Mouse (Mus musculus) gastrocnemius, postnatal 36 days (tissue): ENCODE results near the gene Lrp1. TPM values are rescaled to one million over a fixed set of nuclear protein-coding genes. Genes with fewer than 3 reads are reported as not detected.

Source experiments
- DNase-seq, 2 experiments: peaks; one replicate each; pipeline ENCODE4 v3.0.0; 2022
- intact Hi-C: fragments of 180-260 bp; cut with DNase I; formaldehyde crosslinking; loops from one replicate; pipeline ENCODE4 v1.15.1; 2025
- total RNA-seq, 2 experiments: library from RNA; stranded (reverse); gene quantifications; 2 replicates each; pipeline ENCODE4 v1.2.3; 2021

Gene Lrp1
- total RNA-seq, 2 experiments from 2014 or later = 48.6 to 49.1 TPM

- no peak for DNase-seq
- intact Hi-C loops = no loop called here
These were observed 89.4 kb downstream of the Lrp1 start for GRCm38 (mm10) chr10:127531548-127531947.

- DNase-seq = no peak
- intact Hi-C loops = no loop called here
These were observed 90.0 kb downstream of the Lrp1 start for GRCm38 (mm10) chr10:127530945-127531344.

DNA sequence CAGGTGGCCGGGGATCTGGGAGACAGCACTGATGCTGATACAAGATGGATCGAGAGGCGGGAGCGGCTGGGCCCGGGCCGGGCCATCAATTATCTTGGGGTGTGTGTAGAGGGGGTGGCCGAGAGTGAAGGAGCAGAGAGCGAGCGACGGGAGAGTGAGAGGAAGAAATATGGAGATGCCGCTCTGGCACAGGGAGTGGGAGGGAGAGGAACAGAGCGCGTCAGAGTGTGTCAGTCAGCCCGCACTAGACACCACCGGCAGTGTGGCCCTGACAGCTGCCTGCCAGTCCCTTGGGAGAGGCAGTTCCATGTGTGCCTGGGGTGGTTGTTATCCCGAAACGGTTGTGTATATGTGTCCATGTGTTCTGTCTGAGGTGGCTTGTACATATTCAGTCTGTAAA is 93.5 kb downstream of the Lrp1 start:
- intact Hi-C loops = no loop called here
- DNase-seq = no peak

- intact Hi-C loops = no loop called here
- DNase-seq = peak; percentile 49 to 65
These were observed 94.3 kb downstream of the Lrp1 start for GRCm38 (mm10) chr10:127526681-127527080.

- no peak for DNase-seq
- intact Hi-C loops = no loop called here
These were observed 94.9 kb downstream of the Lrp1 start for GRCm38 (mm10) chr10:127526048-127526447.

- intact Hi-C loops = no loop called here
- DNase-seq = no peak
These were observed 96.2 kb downstream of the Lrp1 start for GRCm38 (mm10) chr10:127524646-127525255.

DNA sequence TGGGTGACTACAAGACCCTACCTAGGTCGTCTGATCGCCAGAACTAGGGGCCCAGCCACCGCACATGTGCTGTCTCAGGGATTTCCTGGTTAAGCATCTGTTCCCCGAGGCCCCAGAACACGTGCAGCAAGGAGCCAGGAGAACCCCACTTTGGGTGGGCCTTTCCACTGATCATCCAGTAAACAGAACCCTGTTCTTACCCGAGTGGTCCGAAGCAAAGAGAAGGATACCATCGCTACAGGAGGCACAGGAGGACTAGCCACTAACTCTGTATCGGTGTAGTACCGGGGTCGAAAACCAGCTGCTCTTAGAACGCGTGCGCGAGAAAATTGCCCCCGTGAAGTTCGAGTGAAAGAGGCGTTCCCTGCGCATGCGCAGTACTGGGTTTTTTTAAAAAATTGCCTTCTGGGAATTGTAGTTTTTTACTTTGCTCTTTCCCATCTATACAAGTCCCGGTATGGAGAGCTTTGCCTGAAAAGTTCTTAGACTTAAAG is 98.8 kb downstream of the Lrp1 start, which contains the start of gene Shmt2:
Gene Shmt2 (minus strand): TSS at position 357 of the 494 bp plus-strand sequence.
- peak; percentile 68 to 69 for DNase-seq
- intact Hi-C loops = no loop called here

DNA sequence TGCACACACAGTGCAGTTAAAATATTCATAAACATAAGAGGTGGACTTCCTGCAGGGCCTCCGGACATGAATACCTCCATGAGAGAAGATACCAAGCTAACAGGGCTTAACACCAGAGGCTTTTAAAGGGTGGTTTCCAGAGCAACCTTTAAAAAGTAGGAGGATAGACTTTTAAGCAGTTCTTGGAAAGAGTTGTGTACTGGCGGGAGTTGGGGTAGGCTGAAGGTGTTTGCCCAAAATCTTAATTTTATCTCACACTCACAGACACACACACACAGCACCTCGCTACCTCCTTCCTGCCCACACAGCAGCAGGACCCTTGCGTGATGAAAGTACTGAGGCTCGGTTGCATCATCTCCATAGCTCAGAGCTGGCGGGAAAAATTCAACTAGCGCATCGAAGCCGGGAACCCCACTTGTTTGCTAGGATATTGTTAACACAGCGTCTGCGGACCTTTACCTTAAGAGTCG is 99.3 kb downstream of the Lrp1 start:
- intact Hi-C loops = no loop called here
- no peak for DNase-seq

DNA sequence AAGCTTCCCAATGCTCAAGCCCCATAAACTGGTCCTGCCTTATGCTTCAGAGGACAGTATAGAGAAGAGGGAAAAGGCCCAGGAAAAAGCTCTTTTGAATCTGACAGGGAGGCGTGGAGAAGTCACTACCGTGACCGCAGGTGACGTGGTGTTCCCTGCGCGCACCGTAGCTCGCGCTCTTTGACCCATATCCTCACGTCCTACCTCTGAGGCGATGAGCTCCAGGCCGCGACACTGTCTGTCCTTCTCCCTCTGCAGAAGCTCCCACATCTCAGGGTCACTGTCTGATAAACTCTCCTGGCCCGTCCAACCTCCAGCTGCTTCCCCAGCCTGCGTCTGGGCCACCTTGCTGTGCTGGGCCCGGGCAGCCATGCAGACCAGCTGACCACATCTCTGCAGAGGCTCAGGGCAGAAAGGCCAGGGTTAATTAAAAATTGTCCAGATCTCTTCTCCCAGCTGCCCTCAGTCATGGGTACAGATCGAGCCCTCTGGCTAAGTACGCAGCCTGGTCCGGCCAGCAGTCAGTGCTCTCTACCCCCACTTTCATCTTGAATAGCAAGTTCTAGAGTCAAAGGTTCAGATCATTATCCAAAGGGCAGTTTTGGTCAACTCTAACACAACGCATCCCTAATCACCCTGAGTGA is 100.1 kb downstream of the Lrp1 start:
- no peak for DNase-seq
- intact Hi-C loops = no loop called here

DNA sequence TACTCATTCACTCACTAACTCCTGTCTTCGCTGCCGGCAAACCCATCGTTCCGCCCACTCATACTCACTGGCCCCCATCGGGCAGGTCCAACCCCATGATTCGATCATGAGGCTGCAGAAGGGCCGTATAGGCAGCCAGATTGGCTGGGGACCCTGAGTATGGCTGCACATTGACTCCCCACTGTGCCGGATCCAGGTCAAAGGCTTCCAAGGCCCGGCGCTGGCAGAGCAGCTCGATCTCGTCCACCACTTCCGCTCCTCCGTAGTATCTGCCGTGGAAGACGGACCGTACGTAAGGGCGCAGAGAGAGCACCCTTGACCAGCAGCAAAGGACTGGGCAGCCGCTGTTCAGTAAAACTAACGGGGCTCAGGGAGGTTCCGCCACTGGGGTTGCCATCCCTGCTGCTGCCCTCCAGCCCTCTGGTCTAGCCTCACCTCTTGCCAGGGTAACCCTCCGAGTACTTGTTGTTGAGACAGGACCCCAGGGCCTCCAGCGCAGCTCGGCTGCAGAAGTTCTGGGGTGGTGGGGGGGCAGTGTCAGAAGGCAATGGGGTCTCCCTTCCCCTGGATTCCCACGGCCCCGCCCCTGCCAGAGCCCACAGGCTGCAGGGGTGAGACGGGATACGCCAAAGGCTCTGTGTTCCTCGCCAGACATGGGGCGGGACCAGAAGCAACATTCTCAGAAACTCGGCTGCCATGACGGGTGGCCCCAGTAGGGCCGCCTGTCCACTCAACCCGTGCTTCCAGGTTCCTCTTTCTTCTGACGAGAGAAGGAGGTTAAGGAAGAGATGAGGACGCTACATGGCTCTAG is 100.8 kb downstream of the Lrp1 start:
- intact Hi-C loops = no loop called here
- no peak for DNase-seq

- intact Hi-C loops = no loop called here
- no peak for DNase-seq
These were observed 101.8 kb downstream of the Lrp1 start for GRCm38 (mm10) chr10:127519041-127519701.

DNA sequence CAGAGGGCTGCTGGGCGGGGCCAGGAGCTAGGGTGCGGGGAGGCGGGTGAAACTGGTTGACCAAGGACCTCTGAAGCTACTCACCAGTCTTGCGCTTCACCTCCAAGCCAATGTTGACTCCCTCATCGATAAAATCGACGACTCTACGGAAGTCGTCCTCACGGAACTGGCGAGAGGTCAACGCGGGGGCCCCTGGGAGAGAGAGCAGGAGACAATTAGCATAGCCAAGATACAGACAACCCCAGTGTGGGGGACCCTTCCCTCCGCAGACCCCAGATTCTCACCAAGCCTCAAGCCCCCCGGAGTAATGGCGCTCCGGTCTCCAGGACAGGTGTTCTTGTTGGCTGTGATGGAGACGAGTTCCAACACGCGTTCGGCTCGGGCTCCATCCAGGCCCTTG is 103.0 kb downstream of the Lrp1 start:
- DNase-seq = no peak
- intact Hi-C loops = no loop called here

GRCm38 (mm10) chr10:127516576-127517260 is 104.2 kb downstream of the Lrp1 start:
- peak in 1 of 2 experiments; percentile 44 for DNase-seq
- intact Hi-C loops = no loop called here

GRCm38 (mm10) chr10:127515983-127516459 is 104.9 kb downstream of the Lrp1 start:
- DNase-seq = no peak
- intact Hi-C loops = no loop called here

DNA sequence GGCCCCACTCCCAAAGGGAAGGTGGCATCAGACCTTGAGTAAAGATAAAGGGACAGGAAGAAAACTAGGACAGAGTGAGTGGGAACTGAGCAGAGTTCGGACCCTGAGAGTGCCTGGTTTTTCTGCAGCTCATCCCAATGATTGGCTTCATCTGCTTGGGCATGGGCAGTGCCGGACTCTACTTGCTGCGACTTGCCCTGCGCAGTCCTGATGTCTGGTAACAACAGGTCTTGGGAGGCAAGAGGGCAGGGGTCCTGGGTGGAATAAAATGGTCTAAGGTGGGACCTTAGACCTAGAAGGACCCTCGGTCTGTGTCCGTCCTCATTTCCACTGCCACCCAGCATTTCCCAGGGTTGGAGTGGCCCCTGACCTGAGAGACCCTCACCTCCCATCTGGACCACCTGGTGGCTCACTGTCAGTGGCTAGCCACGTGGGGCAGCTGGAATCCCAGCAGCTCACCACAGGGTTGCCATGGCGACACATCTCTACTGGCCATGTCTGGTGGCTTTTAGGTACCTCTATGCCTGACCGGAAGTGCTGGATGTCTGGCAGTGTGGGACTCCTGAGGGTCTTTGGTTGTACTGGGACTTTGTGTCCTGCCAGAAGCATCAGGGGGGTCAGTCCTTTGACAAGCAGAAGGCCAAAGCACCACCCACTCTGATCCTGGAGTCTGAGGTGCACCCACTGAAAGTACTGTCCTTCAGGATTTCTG is 105.5 kb downstream of the Lrp1 start:
- no peak for DNase-seq
- intact Hi-C loops = no loop called here

- intact Hi-C loops = no loop called here
- DNase-seq = peak; percentile 56 to 58
These were observed 106.2 kb downstream of the Lrp1 start, which contains the start of gene Ndufa4l2 for GRCm38 (mm10) chr10:127514764-127515163. Ndufa4l2 (plus strand) TSS chr10:127514967.

DNA sequence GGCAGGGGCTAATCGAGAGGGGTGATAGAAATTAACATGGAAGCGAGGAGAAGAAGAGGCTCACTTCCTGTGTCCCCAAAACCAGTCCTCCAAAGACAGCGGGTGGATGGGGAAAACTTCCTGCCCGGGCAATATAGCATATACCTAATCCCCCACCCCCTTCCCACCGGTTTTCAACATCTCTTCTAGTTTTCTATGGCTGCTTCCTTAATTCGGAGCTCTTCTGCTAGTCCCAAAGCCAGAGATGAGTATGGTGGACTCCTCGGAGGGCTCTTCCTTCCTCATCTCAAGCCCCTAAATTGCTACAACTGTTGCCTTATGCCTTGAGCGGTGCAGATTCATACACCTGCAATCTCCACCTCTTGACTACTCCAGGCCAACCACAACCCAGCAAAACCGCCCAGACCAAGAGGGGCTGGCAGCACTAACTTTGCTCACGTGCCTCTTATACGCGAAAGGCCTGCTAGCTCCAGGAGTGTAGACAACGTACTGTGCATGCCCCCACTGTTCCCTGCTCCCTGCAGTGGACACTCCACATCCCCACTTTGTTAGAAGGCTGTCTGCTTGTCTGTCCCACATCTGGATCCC is 106.7 kb downstream of the Lrp1 start:
- DNase-seq = no peak
- intact Hi-C loops = no loop called here

DNA sequence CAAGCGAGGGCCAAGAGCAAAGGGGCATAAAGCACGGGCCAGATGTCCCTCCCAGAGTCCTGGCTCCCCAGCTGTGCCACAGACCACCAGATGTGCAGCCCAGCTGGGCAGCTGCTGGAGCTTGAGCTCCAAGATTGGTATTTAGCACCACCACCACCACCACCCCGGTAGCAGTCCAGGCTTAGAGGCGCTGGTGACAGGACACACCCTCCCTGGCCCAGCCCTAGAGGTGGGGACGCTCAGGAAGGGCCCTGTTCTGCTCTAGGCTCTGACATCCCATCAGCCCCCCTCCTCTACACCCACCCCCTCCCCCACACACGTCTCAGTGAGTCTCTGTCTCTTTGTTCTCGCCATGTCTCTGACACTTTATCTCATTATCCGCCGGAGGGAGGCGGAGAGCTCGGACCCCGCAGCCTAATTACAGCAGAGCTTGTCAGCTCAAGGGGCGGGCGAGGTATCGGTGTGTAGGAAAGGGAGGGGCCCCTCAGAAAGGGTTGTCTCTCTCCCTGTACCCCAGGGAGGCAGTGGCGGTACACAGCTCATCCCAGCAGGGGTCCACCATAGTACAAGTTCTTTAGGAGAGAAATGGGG is 107.4 kb downstream of the Lrp1 start:
- DNase-seq = no peak
- intact Hi-C loops = loop anchor here (1.0 to 2.0 kb wide), 2 partner anchors 23 to 35 kb away; no protein-coding TSS in a partner anchor
